Mouse (Mus musculus) embryonic facial prominence, embryonic 11.5 days (tissue): Measurements from ENCODE around the gene Ttbk1. TPM values are rescaled to one million over a fixed set of nuclear protein-coding genes. Genes with fewer than 3 reads are reported as not detected.
A peak's percentile ranks its signal among the peaks of the same experiment; 100 is the strongest.

Source experiments
- ATAC-seq: fragments of 200-750 bp; cut with Nextera tagmentation; replicated peaks from 2 replicates; pipeline ENCODE4 v1.8.0; 2017; ENCODE audit warnings: low read depth; ENCODE audit not compliant: insufficient number of reproducible peaks, low FRiP score, low TSS enrichment
- DNase-seq: peaks from one replicate; pipeline ENCODE4 v3.0.0-alpha.2; 2015; ENCODE audit warnings: low spot score
- H3K27ac ChIP-seq: fragments of 300-500 bp; sonication (generic); replicated peaks from 2 replicates; pipeline ENCODE4 v1.5.1; 2014; ENCODE audit warnings: mild to moderate bottlenecking, low read depth, low read length, control low read depth
- H3K27me3 ChIP-seq: fragments of 300-500 bp; sonication (generic); 2 replicates; pipeline ENCODE4 v1.6.1; 2014; ENCODE audit warnings: mild to moderate bottlenecking, low read length, moderate library complexity, mixed read lengths; ENCODE audit not compliant: control insufficient read depth, insufficient read depth
- H3K36me3 ChIP-seq: fragments of 300-500 bp; sonication (generic); replicated peaks from 2 replicates; pipeline ENCODE4 v1.6.1; 2014; ENCODE audit warnings: low read depth, mild to moderate bottlenecking, low read length, moderate library complexity, mixed read lengths; ENCODE audit not compliant: control insufficient read depth, insufficient read depth
- H3K4me1 ChIP-seq: fragments of 300-500 bp; sonication (generic); 2 replicates; pipeline ENCODE4 v1.6.1; 2014; ENCODE audit warnings: low read length, mixed read lengths; ENCODE audit not compliant: control insufficient read depth, insufficient read depth
- H3K4me2 ChIP-seq: fragments of 300-500 bp; sonication (generic); 2 replicates; pipeline ENCODE4 v1.6.1; 2014; ENCODE audit warnings: low read depth, mild to moderate bottlenecking, control low read depth, low read length, moderate library complexity
- H3K4me3 ChIP-seq: fragments of 300-500 bp; sonication (generic); 2 replicates; pipeline ENCODE4 v1.5.1; 2014; ENCODE audit warnings: low read depth, low read length, control low read depth
- H3K9ac ChIP-seq: fragments of 300-500 bp; sonication (generic); replicated peaks from 2 replicates; pipeline ENCODE4 v1.6.1; 2014; ENCODE audit warnings: mild to moderate bottlenecking, control low read depth, low read length
- H3K9me3 ChIP-seq: fragments of 300-500 bp; sonication (generic); replicated peaks from 2 replicates; pipeline ENCODE4 v1.6.1; 2016; ENCODE audit warnings: mild to moderate bottlenecking, low read length, inconsistent platforms, mixed read lengths; ENCODE audit not compliant: control insufficient read depth
- WGBS: fragments of 180-500 bp; shearing (Covaris S2); extraction: QIAGEN DNeasy Blood & Tissue Kit; methylation state at CpG from one replicate; pipeline ENCODE4 v1.1.7; 2014; 5-methylcytosine and 5-hydroxymethylcytosine counted together
- polyA plus RNA-seq: library from polyadenylated mRNA; unstranded; fragments of >200 nt; fragmentation: Nextera tagmentation; extraction: Ambion mirVana; gene quantifications from 2 replicates; pipeline ENCODE4 v1.2.1, GENCODE M21; 2014

Ttbk1 gene
- polyA plus RNA-seq, 1 experiment from 2014 or later: 0.38 TPM

DNA sequence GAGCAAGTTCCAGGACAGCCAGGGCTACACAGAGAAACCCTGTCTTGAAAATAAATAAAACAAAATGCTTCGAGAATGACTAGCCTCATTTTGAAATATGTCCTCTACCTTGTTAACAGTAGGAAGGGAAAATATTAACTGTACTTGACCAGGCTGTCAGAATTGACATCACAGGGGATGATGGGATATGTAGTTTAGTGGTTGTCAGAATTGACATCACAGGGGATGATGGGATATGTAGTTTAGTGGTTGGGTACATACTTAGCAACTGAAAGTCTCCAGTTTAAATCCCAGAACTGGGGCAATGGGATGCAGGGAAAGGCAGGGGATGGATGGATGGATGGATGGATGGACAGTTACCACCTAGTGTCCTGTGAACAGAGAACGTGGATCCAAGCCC, 25.9 kb upstream of the Ttbk1 start:
- H3K9me3 ChIP-seq: no peaks in the 10 kb centered on the region

DNA sequence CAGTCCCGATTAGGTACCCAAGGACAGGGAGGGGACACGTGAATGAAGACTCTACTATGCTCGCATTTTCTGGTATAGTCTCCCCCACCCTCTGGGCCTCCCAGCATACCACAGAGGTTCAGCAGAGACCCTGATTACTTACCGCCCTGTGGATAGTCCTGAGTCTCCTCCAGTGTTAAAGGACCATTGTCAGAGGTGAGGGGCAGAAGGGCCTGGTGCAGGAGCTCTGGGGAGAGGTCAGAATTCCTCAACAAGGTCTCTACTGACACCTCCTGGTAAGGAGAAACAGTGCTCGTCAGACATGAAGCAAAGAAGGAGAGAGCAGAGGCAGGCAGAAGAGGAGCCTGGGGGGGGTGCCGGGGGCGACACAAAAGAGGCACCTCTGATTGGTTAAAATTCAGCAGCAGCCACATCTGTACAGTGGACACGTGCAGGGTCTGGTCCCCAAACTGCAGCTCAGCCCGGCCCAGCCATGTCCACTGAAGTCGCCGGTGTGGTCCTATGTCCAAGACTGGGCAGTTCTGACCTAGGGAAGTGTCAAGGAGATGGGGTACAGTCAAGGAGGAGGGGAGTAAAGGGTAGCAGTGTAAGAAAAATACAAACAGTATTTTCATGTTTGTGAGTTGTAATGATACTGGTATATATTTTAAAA, 23.7 kb upstream of the Ttbk1 start:
- Histone ChIP-seq H3K4me1 (no peaks in the 10 kb centered on the region), H3K36me3 (no peaks in the 10 kb centered on the region), H3K4me2 (no peak overlapping the region), H3K9me3 (no peaks in the 10 kb centered on the region), H3K9ac (no peak overlapping the region), H3K4me3 (no peak overlapping the region), H3K27me3 (no peaks in the 10 kb centered on the region), H3K27ac (no peak overlapping the region)
- DNase-seq (peak; percentile 66), ATAC-seq (peak; percentile 22; the same call in 1 of the 2 replicates)
- WGBS: 50% methylated on average over 11 of the region's 11 CpGs

More for the DNA sequence above, 25.9 kb upstream of the Ttbk1 start:
- Histone ChIP-seq H3K4me3 (no peak overlapping the region), H3K4me1 (no peaks in the 10 kb centered on the region), H3K9ac (no peak overlapping the region), H3K27ac (no peak overlapping the region), H3K4me2 (no peak overlapping the region), H3K36me3 (no peaks in the 10 kb centered on the region), H3K27me3 (no peaks in the 10 kb centered on the region)
- no peak for ATAC-seq
- WGBS: 71% methylated on average over 2 of the region's 2 CpGs
- DNase-seq: no peak

DNA sequence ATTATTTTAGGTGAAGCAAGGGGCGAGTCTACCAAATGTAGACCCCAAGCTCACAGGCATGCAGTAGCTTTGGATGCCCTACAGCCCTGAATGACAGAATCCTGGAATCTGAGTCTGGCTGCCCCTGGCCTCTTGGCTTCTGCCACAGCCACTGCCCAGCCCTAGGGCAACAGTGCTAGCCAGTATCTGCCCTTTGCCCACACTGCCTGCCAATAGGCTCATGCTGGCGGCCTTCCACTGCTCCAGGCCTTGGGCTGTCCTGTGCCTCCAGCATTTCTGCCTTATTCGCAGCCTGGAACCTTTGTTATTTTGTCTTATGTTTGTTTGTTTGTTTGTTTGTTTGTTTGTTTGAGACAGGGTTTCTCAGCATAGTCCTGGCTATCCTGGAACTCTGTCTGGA, 18.1 kb upstream of the Ttbk1 start:
- Histone ChIP-seq H3K4me3 (no peak overlapping the region), H3K9me3 (no peaks in the 10 kb centered on the region), H3K4me2 (no peak overlapping the region), H3K4me1 (no peaks in the 10 kb centered on the region), H3K36me3 (no peaks in the 10 kb centered on the region), H3K9ac (no peak overlapping the region), H3K27me3 (no peaks in the 10 kb centered on the region), H3K27ac (no peak overlapping the region)
- ATAC-seq: no peak
- 87% methylated on average over 3 of the region's 3 CpGs for WGBS
- no peak for DNase-seq

DNA sequence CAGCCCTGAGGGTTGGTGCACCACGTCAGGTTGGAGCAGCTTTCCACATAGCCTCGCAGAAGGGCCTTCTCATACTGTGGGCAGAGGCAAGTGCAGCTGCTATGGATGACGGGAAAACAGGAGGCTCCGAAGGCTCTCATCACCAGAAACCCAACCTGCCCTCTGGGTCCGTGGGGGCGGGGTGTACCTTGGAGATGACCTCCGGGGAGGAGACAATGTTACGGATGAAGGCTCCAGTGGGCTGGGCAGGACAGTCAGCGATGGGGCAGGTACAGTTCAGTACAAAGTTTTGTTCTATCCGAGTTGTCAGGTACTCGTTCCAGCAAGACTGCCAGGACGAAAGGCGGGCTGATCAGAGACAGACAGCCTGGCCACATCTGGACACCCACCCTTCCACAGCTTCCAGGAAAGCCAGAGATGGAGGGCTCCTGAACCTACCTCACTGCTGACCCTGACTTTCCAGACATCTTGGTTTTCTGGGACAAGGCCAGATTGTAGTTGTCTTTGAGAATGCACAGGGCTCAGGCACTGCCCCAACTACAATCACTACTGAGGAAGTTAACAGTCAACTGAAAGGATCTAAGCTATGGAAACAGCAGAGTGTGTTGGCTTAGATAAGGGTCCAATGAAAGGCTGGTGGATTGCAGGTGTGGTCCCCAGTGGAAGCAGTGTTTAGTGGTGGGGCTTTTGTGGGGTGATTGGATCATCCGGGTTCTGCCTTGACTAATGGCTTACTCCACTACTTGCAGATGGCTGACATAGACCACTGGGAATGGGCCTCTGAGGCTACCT, 16.6 kb upstream of the Ttbk1 start:
- Histone ChIP-seq H3K9me3 (no peaks in the 10 kb centered on the region), H3K36me3 (peaks cover 2% of the 10 kb centered on the region; the same call in 1 of the 2 replicates), H3K4me3 (no peak overlapping the region), H3K27ac (no peak overlapping the region), H3K4me1 (no peaks in the 10 kb centered on the region), H3K27me3 (no peaks in the 10 kb centered on the region), H3K9ac (no peak overlapping the region), H3K4me2 (no peak overlapping the region)
- WGBS: 73% methylated on average over 14 of the region's 14 CpGs
- ATAC-seq (no peak), DNase-seq (no peak)

DNA sequence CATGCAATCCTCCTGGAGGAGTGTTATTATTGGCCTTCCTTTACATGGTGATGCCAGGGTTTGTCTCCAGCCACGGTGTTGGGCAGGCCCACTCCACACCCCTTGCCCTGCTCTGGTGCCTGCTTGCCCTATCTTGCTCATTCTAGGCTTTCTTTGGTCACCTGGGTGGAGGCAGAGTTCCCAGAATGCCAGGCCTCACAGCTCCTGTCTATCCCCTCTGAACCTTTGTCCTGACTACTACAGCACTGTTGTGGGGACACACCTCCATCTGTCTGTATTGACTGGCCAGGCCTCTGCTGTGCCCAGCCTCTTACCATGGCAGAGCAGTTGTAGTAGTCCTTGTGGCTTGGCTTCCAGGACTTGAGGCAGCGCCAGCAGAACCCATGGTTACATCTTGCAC, 15.3 kb upstream of the Ttbk1 start:
- H3K4me3 ChIP-seq: no peak overlapping the region
- no peak for DNase-seq
- H3K9ac ChIP-seq: no peak overlapping the region
- H3K4me2 ChIP-seq: no peak overlapping the region
- 83% methylated on average over 2 of the region's 2 CpGs for WGBS
- ATAC-seq: no peak
- no peaks in the 10 kb centered on the region for H3K27me3 ChIP-seq
- no peak overlapping the region for H3K27ac ChIP-seq
- peaks cover 2% of the 10 kb centered on the region; the same call in 1 of the 2 replicates for H3K36me3 ChIP-seq
- no peaks in the 10 kb centered on the region; the same call in 1 of the 2 replicates for H3K4me1 ChIP-seq
- H3K9me3 ChIP-seq: no peaks in the 10 kb centered on the region

DNA sequence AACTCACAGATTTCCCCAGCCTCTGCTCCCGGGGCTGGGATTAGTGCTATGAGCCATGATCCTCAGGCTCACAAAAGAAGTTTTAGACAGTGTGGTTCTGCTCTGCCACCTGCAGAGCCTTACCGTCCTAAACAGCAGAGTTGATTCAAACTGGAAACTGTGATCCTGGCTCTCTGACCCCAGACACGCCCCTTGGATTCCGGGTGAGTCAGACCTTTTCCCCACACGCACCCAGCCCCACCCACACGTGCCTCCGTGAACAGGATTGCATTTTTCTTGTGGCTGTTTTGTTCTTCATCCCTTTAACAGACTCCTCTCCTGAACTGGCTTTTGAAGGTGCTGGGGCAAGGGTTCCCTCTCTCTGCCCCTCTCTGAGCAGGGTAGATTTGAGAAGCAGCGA, 10.5 kb upstream of the Ttbk1 start:
- WGBS: 72% methylated on average over 8 of the region's 8 CpGs
- Histone ChIP-seq H3K27me3 (no peaks in the 10 kb centered on the region), H3K27ac (no peak overlapping the region), H3K36me3 (peaks cover 2% of the 10 kb centered on the region; the same call in 1 of the 2 replicates), H3K4me1 (no peaks in the 10 kb centered on the region; the same call in 1 of the 2 replicates), H3K9ac (no peak overlapping the region), H3K9me3 (no peaks in the 10 kb centered on the region), H3K4me3 (no peak overlapping the region), H3K4me2 (no peak overlapping the region)
- ATAC-seq (no peak), DNase-seq (no peak)

DNA sequence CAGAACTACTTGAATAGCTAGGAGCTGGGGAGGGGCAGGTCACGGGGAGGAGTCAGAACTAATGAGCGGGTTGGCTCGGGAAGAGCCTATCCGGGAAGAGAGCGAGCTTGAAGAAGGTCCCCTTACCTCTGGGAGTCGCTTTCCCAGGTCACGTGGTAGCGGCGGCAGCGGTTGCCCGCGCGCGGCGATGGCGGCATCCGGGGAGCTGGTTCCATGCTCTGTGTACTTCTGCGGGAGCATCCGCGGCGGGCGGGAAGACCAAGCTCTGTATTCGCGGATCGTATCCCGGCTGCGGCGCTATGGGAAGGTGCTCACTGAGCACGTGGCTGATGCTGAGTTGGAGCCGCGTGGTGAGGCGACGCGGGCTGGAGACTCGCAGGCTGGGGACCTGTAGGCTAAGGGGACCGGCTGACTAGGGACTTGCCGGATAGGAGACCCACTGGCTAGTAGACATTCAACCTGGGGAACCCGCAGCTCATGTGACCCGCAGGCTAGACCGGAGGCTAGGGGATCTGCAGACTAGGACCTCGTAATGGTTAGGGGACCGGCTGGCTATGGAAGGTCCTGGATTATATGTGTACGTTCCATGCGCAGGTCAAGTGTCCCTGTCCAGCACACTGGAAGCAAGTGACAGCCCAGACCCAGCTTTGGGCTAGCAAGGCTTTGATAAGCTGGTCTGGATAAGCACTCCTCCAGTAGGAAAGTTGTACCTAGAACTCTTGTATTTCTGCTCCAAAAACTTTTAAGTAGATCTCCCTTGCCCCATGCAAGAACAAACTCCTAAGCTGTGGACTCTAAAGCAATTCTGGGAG, 9.4 kb upstream of the Ttbk1 start, which contains the start of gene Dnph1:
TSS of gene Dnph1 (plus strand) at position 89 of the 812 bp plus-strand sequence.
- H3K27me3 ChIP-seq: no peaks in the 10 kb centered on the region
- peak within 1 kb of the TSS; percentile 86 for H3K9ac ChIP-seq
- no peak within 1 kb of the TSS for H3K27ac ChIP-seq
- peaks cover 2% of the 10 kb centered on the region; the same call in 1 of the 2 replicates for H3K36me3 ChIP-seq
- under 1% methylated on average over 44 of the region's 44 CpGs for WGBS
- H3K4me2 ChIP-seq: peak within 1 kb of the TSS; percentile 81
- peak within 1 kb of the TSS; percentile 61 for H3K4me3 ChIP-seq
- H3K4me1 ChIP-seq: no peaks in the 10 kb centered on the region; the same call in 1 of the 2 replicates
- H3K9me3 ChIP-seq: no peaks in the 10 kb centered on the region
- peak; percentile 93 for DNase-seq
- peak; percentile 97 for ATAC-seq
